Mouse (Mus musculus) duodenum, adult 2 months (tissue): ENCODE data around the gene Tmem262. TPM values are rescaled to one million over a fixed set of nuclear protein-coding genes. Genes with fewer than 3 reads are reported as not detected.

ENCODE experiments used
- polyA plus RNA-seq: library from polyadenylated mRNA; depleted of rRNA; stranded (reverse); fragments of >200 nt; gene quantifications from 2 replicates; pipeline ENCODE4 v1.2.3, GENCODE M21; 2012; ENCODE audit warnings: low replicate concordance; rRNA removed

The Tmem262 gene
- not detected in 2 replicates for polyA plus RNA-seq

GRCm38 (mm10) chr19:6079983-6080480, at the start of gene Tmem262:
TSS of gene Tmem262 (plus strand) at chr19:6080033.

GRCm38 (mm10) chr19:6046294-6047153, 33.3 kb upstream of the Tmem262 start, which contains the start of gene Syvn1:
TSS of gene Syvn1 (plus strand) at chr19:6046576.

GRCm38 (mm10) chr19:6057313-6058096, 22.3 kb upstream of the Tmem262 start, which contains the start of the genes Mrpl49 and Fau:
TSS of gene Mrpl49 (minus strand) at chr19:6057785.
TSS of gene Fau (plus strand) at chr19:6057844.

GRCm38 (mm10) chr19:6061021-6061533, 18.8 kb upstream of the Tmem262 start, which contains the start of gene Znhit2:
TSS of gene Znhit2 (plus strand) at chr19:6061192.

DNA sequence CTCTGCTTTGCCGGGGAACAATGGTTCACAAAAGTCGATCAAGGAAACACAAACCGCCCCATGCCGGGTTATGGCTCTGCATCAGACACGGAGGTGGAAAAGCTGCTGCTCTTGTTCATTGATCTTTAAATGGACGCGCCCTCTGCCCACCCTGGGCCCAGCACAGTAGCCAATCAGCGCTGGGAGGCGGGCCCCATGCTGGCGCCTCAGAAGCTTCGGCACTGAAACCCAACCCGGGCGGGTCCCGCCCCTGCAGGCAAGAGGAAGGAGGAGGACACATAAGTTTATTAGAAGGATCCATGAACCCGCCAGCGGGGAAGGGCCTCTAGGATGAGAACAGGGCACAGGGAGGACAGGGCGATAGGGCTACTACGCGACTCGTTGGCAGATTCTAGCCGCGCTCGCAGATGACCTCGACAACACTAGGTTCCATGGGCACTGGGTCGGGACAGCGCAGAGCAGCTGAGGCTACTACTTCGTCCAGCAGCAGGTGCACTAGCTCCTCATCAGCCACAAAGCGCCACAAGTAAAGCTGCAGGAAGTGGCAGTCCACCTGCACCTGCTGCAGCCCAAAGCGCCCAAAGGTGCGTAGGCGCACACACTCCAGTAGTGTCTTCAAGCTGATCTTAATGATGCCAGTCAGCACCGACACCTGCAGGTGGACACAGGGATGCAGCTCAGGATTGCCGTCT, 12.0 kb upstream of the Tmem262 start, which contains the start of gene Tm7sf2:
Gene Tm7sf2 (minus strand): TSS at position 650 of the 692 bp plus-strand sequence.

DNA sequence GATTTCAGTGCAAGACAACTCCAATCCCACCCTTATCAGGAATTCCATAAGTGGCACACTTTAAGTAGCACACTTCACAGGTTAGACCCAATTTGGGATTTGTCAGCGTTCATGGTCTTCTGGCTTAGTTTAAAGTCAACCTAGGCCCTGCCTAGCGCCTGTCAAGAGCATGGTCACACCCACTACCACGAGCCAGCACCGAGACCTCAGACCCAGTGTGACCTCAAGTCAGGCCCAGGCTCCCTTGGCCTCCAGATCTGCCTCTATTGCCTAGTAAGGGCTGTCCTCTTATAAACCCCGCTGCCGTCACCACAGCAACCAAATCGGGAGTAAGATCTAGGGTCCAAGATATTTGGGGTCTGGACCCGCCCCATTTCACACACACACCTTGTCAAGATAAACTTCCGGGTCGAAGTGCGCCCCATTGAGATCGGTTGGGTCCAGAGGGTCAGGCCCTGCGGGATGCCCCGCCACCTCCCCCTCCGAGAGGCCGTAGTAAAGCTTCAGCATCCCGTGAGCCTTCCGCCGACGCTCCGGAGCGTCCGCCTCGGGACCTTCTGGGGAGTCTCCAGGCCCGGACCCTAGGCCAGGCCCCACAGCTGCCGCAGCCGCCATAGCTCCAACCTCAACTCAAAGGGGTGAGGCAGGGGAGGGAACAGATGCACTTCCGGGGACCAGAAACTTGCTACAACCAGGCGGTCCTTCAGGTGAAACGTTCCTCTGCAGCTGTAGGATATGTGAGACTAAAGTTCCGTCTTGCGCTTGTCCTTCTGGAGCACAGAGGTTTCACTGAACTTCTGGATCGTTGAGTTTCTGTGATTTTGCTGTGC, 3.1 kb upstream of the Tmem262 start, which contains the start of gene Vps51:
Gene Vps51 (minus strand): TSS at position 668 of the 830 bp plus-strand sequence.

GRCm38 (mm10) chr19:6082156-6082555, 2.3 kb downstream of the Tmem262 start, which contains the start of gene Gm28374:
TSS of gene Gm28374 (minus strand) at chr19:6082256.

DNA sequence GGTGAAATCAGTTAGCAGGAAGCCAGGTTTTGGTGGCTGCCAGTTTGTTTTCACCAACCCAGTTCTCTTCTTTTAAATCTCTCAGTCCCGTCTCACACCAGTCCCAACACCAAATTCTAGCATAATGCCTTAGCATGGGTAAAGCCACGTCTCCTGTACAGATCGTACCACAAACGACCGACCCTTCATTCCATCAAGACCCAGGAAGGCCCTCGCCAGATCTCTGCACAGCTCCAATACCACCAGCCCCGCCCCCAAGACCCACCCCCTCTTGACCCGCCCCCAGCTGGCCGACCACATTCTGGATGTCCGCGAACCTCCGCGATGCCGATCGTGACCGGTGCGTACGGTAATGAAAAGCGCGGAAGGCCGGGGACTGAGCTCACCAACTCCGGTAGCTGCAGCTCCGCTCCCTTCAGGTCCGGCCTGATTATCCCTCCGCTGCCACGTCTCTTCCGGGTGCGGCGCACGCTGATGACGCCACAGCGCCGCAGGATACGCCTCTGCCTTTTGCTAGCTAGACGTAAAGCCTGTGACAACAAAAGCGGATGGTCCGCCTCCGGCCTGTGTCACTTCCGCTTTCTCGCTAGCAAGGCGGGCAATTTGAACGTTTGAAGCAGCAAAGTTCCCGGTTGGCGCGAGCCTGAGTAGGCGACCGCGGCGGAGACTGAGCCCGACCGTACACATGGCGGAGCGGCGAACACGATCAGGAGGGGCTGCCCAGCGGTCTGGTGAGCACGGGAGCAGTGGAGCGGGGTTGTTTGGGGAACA, 4.8 kb downstream of the Tmem262 start, which contains the start of the genes Zfpl1 and Cdca5:
Gene Zfpl1 (minus strand): TSS at position 479 of the 771 bp plus-strand sequence.
Gene Cdca5 (plus strand): TSS at position 506 of the 771 bp plus-strand sequence.

DNA sequence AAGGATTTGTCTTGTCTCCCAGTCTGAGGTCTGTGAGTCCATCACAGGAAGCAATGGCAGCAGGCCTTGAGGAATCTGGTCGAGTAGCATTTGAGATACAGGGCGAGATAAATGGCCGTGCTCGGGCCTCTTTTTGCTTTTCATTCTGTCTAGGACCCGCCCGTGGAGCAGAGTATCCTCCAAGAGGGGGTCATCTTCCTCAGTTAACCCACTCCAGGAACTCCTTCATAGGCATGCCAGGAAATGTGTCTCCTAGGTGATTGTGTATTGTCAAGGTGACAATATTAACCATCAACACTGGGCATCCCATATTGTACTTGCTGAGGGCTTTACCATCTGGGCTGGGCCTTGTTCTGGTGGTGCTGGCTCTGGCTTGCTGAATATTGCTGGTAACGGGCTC, 14.3 kb downstream of the Tmem262 start, which contains the start of gene AC131692.1:
Gene AC131692.1 (plus strand): TSS at position 301 of the 400 bp plus-strand sequence.

GRCm38 (mm10) chr19:6105586-6105985, 25.8 kb downstream of the Tmem262 start, which contains the start of gene Naaladl1:
TSS of gene Naaladl1 (plus strand) at chr19:6105782.

DNA sequence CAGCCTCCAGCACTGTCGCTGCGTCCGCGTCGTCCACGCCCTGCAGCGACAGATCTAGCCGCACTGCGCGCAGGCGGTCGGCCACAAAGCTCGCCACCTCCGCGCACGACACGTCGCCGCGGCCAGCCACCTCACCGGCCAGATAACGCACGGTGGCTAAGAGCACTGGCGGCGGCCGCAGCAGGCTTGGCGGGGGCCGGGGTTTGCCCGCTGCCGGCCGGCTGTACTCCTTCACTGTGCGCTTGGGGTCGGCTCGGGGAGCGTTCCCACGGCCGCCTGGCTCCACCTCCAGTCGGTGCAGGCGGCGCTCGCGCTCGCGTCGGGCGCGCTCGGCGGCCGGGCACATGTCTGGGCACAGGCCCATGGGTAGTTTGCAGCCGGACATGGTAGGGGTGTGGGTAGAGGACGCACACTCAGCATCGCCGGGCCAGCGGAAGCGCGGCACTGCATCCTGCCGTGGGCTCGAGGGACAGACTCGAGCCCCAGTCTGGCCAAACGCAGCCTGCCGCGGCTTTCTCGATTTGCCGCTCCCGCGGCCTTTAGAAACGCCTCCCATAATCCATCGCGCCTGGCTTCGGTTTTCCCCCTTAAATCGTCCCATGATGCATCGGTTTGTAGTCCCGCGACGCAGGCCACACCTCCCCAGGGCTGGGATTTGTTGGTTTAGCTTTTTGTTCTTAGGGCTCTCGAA, 38.3 kb downstream of the Tmem262 start, which contains the start of gene Sac3d1:
Gene Sac3d1 (minus strand): TSS at position 665 of the 691 bp plus-strand sequence.

DNA sequence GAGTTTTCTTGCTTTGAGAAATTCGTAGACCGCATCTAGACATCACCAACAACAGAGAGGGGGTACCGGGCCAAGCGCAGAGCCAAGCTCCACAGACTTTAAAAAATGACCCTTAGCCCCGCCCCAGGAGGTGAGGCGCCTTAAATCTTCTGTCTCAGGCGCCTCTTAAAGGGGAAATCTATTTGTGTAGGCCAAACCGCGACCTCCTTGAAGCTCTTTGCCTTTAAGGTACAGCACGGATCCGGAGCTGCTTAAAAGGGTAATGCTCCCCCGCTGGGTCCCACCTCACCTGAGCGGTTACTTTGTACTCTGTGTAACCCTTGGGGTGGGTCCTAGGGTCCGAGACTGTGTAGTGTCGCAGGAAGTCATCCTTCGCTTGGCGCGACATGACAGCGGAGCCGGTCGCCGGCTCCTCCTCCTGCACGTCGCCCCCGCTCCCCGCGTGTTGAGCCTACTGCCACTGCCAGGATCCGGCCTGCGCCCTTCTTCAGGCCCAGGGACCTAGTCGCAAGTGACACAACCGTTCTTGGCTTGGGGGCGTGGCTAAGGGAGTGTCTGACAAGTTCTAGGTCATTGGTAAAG, 48.0 kb downstream of the Tmem262 start, which contains the start of gene Snx15:
Gene Snx15 (minus strand): TSS at position 545 of the 582 bp plus-strand sequence.

Other genes starting within 250 kb of the Tmem262 start
- 28.3 and 53.0 TPM in 2 replicates for gene Frmd8, start 204.8 kb upstream of the Tmem262 start, polyA plus RNA-seq
- gene Slc25a45, start 202.2 kb upstream of the Tmem262 start, polyA plus RNA-seq = 349 and 397 TPM in 2 replicates
- 1.5 and 2.8 TPM in 2 replicates for gene Tigd3, start 185.9 kb upstream of the Tmem262 start, polyA plus RNA-seq
- 46.6 and 58.0 TPM in 2 replicates for gene Dpf2, start 167.0 kb upstream of the Tmem262 start, polyA plus RNA-seq
- 9.9 and 31.6 TPM in 2 replicates for gene Cdc42ep2, start 155.2 kb upstream of the Tmem262 start, polyA plus RNA-seq
- 29.4 and 31.2 TPM in 2 replicates for gene Pola2, start 115.8 kb upstream of the Tmem262 start, polyA plus RNA-seq
- gene Slc22a20, start 93.9 kb upstream of the Tmem262 start, polyA plus RNA-seq = not detected in 2 replicates
- gene Capn1, start 64.1 kb upstream of the Tmem262 start, polyA plus RNA-seq = 53.6 and 106 TPM in 2 replicates
- 87.1 and 103 TPM in 2 replicates for gene Syvn1, start 33.5 kb upstream of the Tmem262 start, polyA plus RNA-seq
- 11.4 and 11.7 TPM in 2 replicates for gene Mrpl49, start 22.2 kb upstream of the Tmem262 start, polyA plus RNA-seq
- 1,687 and 2,398 TPM in 2 replicates for gene Fau, start 22.2 kb upstream of the Tmem262 start, polyA plus RNA-seq
- 63.5 and 115 TPM in 2 replicates for gene Znhit2, start 18.8 kb upstream of the Tmem262 start, polyA plus RNA-seq
- 57.9 and 67.5 TPM in 2 replicates for gene Tm7sf2, start 11.7 kb upstream of the Tmem262 start, polyA plus RNA-seq
- 42.6 and 68.1 TPM in 2 replicates for gene Vps51, start 2.8 kb upstream of the Tmem262 start, polyA plus RNA-seq
- gene Gm28374, start 2.2 kb downstream of the Tmem262 start, polyA plus RNA-seq = 0.21 and 0.28 TPM in 2 replicates
- gene Zfpl1, start 4.9 kb downstream of the Tmem262 start, polyA plus RNA-seq = 103 and 136 TPM in 2 replicates
- gene Cdca5, start 5.0 kb downstream of the Tmem262 start, polyA plus RNA-seq = 2.0 and 2.6 TPM in 2 replicates
- not detected in 2 replicates for gene AC131692.1, start 14.4 kb downstream of the Tmem262 start, polyA plus RNA-seq
- 39.6 and 913 TPM in 2 replicates for gene Naaladl1, start 25.7 kb downstream of the Tmem262 start, polyA plus RNA-seq
- 53.0 and 57.0 TPM in 2 replicates for gene Sac3d1, start 38.6 kb downstream of the Tmem262 start, polyA plus RNA-seq
- 52.8 and 64.5 TPM in 2 replicates for gene Snx15, start 48.3 kb downstream of the Tmem262 start, polyA plus RNA-seq
- gene Batf2, start 61.0 kb downstream of the Tmem262 start, polyA plus RNA-seq = 76.0 and 120 TPM in 2 replicates
- 116 and 148 TPM in 2 replicates for gene Arl2, start 61.5 kb downstream of the Tmem262 start, polyA plus RNA-seq
- 0.43 and 0.57 TPM in 2 replicates for gene Majin, start 104.4 kb downstream of the Tmem262 start, polyA plus RNA-seq
- gene Gpha2, start 146.3 kb downstream of the Tmem262 start, polyA plus RNA-seq = 0.25 and 1.1 TPM in 2 replicates
- gene Ppp2r5b, start 155.8 kb downstream of the Tmem262 start, polyA plus RNA-seq = 69.7 and 212 TPM in 2 replicates
- 57.3 and 66.7 TPM in 2 replicates for gene Atg2a, start 161.6 kb downstream of the Tmem262 start, polyA plus RNA-seq
- 468 and 699 TPM in 2 replicates for gene Ehd1, start 196.7 kb downstream of the Tmem262 start, polyA plus RNA-seq
- 35.7 and 40.2 TPM in 2 replicates for gene Cdc42bpg, start 226.4 kb downstream of the Tmem262 start, polyA plus RNA-seq